Mouse (Mus musculus) leukemia stem cell, adult 10-12 weeks (primary cell): ENCODE results near the gene Rprd1b. TPM values are rescaled to one million over a fixed set of nuclear protein-coding genes. Genes with fewer than 3 reads are reported as not detected.

Source experiments
- polyA plus RNA-seq: library from polyadenylated mRNA; stranded (reverse); fragments of >175 nt; gene quantifications from 2 replicates; pipeline ENCODE4 v1.2.3, GENCODE M21; 2012; ENCODE audit warnings: low replicate concordance

Gene Rprd1b
- polyA plus RNA-seq = 44.6 and 56.7 TPM in 2 replicates

GRCm38 (mm10) chr2:158028354-158028863 is at the start of gene Rprd1b, which contains the start of gene Tti1:
TSS of gene Rprd1b (plus strand) at chr2:158028497.
TSS of gene Tti1 (minus strand) at chr2:158028433.

GRCm38 (mm10) chr2:158146223-158146622 is 117.9 kb downstream of the Rprd1b start, which contains the start of gene Tgm2:
TSS of gene Tgm2 (minus strand) at chr2:158146436.

Other genes with a start within 250 kb of the Rprd1b start
- not detected in 2 replicates for gene Vstm2l, start 113.8 kb upstream of the Rprd1b start, polyA plus RNA-seq
- 2.0 and 18.3 TPM in 2 replicates for gene Tti1, start 64 bp upstream of the Rprd1b start, polyA plus RNA-seq
- 29.3 and 83.2 TPM in 2 replicates for gene Tgm2, start 117.9 kb downstream of the Rprd1b start, polyA plus RNA-seq
- gene D630003M21Rik, start 200.7 kb downstream of the Rprd1b start, polyA plus RNA-seq = not detected in 2 replicates
- gene Bpi, start 229.6 kb downstream of the Rprd1b start, polyA plus RNA-seq = not detected in 2 replicates